Mouse (Mus musculus): ENCODE data around the gene Arf6.
A peak's percentile ranks its signal among the peaks of the same experiment; 100 is the strongest.
"Not testable (repeated sequence)": the region's sequence is repeated elsewhere in the genome, so short reads cannot be mapped to it uniquely, and the experiment has no call there.

Gene Arf6

GRCm38 (mm10) chr12:69373850-69374766 is 2.2 kb downstream of the Arf6 start:
- peak; percentile 71 for DNase-seq (ENCODE audit: extremely low read depth, low read depth)

- DNase-seq (ENCODE audit: extremely low read depth, low read depth): no peak
These were observed 4.2 kb downstream of the Arf6 start for GRCm38 (mm10) chr12:69376132-69376531.

GRCm38 (mm10) chr12:69377188-69377587 is 5.2 kb downstream of the Arf6 start:
- DNase-seq (ENCODE audit: extremely low read depth, low read depth): no peak

- not testable (repeated sequence) for DNase-seq (ENCODE audit: extremely low read depth, low read depth)
These were observed 5.7 kb downstream of the Arf6 start for GRCm38 (mm10) chr12:69377636-69378035.

- DNase-seq (ENCODE audit: extremely low read depth, low read depth): no peak
These were observed 6.9 kb downstream of the Arf6 start for GRCm38 (mm10) chr12:69378558-69379454.

GRCm38 (mm10) chr12:69382880-69383279 is 10.9 kb downstream of the Arf6 start:
- no peak for DNase-seq (ENCODE audit: extremely low read depth, low read depth)

GRCm38 (mm10) chr12:69384606-69385005 is 12.7 kb downstream of the Arf6 start:
- no peak for DNase-seq (ENCODE audit: extremely low read depth, low read depth)

GRCm38 (mm10) chr12:69385542-69386280 is 13.8 kb downstream of the Arf6 start:
- DNase-seq (ENCODE audit: extremely low read depth, low read depth): no peak

GRCm38 (mm10) chr12:69386281-69386732 is 14.4 kb downstream of the Arf6 start:
- DNase-seq (ENCODE audit: extremely low read depth, low read depth): not testable (repeated sequence)

GRCm38 (mm10) chr12:69388321-69388869 is 16.4 kb downstream of the Arf6 start:
- DNase-seq (ENCODE audit: extremely low read depth, low read depth): no peak

- peak; percentile 63 for DNase-seq (ENCODE audit: extremely low read depth, low read depth)
These were observed 17.5 kb downstream of the Arf6 start for GRCm38 (mm10) chr12:69389273-69389938.

- no peak for DNase-seq (ENCODE audit: extremely low read depth, low read depth)
These were observed 18.2 kb downstream of the Arf6 start for GRCm38 (mm10) chr12:69390000-69390698.

GRCm38 (mm10) chr12:69393076-69393475 is 21.1 kb downstream of the Arf6 start:
- no peak for DNase-seq (ENCODE audit: extremely low read depth, low read depth)

GRCm38 (mm10) chr12:69394456-69394855 is 22.5 kb downstream of the Arf6 start:
- no peak for DNase-seq (ENCODE audit: extremely low read depth, low read depth)

- no peak for DNase-seq (ENCODE audit: extremely low read depth, low read depth)
These were observed 28.4 kb downstream of the Arf6 start for GRCm38 (mm10) chr12:69400367-69400766.

GRCm38 (mm10) chr12:69400871-69401286 is 28.9 kb downstream of the Arf6 start:
- DNase-seq (ENCODE audit: extremely low read depth, low read depth): no peak

- DNase-seq (ENCODE audit: extremely low read depth, low read depth): no peak
These were observed 30.1 kb downstream of the Arf6 start for GRCm38 (mm10) chr12:69402100-69402499.

- no peak for DNase-seq (ENCODE audit: extremely low read depth, low read depth)
These were observed 30.7 kb downstream of the Arf6 start for GRCm38 (mm10) chr12:69402594-69403167.

- DNase-seq (ENCODE audit: extremely low read depth, low read depth): no peak
These were observed 38.8 kb downstream of the Arf6 start for GRCm38 (mm10) chr12:69410767-69411166.
